Comparison of ENCODE assay signal across 9 mouse cellular contexts in genomic region chr11:52764461-52764893, GRCm38 (mm10). TPM values are rescaled to one million over a fixed set of nuclear protein-coding genes. Genes with fewer than 3 reads are reported as not detected.
DNase-seq lines count a peak whose midpoint lies in the region; ATAC-seq lines count a peak whose summit lies in the region.
"Had no signal": no experiment of that assay in that cellular context is flagged by ENCODE, and none has a peak within 500 bp of the region (broad histone marks: within the 10 kb centered on the region; RNA-seq: fewer than 3 reads in every experiment).

TSS of gene Fstl4 (plus strand) at chr11:52764634.

- no peaks in the 10 kb centered on the region for H3K36me3 ChIP-seq in heart, embryonic 10.5 days

- DNase-seq in heart, embryonic 10.5 days (ENCODE audit: low spot score), result peak; percentile 71
- no peak for DNase-seq in heart, adult 11 months
- DNase-seq in embryo, embryonic 10.5 days (ENCODE audit: low spot score), result peak; percentile 36
- peak; percentile 41 to 56 for DNase-seq in heart, postnatal 10 days
- DNase-seq in layer of hippocampus, adult 18-20 months (ENCODE audit: low spot score in 2 of 2), result peak in 1 of 2 experiments; percentile 45
- DNase-seq in lung, adult 18-20 months, result peak; percentile 35 to 54
- DNase-seq in retina, postnatal 1 day, result peak; percentile 73

- WGBS in heart, embryonic 10.5 days, result under 1% methylated on average over 44 of the region's 48 CpGs

- intact Hi-C loops in heart, postnatal 10 days (cut with DNase I), result loop anchor here (5.0 kb wide), 2 partner anchors 242 to 342 kb away; no protein-coding TSS in a partner anchor

- H3K4me1 ChIP-seq in heart, embryonic 10.5 days, result peaks cover 29% of the 10 kb centered on the region

- H3K27me3 ChIP-seq in heart, embryonic 10.5 days (ENCODE audit: insufficient read depth, poor library complexity, severe bottlenecking), result peaks cover 51% of the 10 kb centered on the region

- H3K27ac ChIP-seq in heart, embryonic 10.5 days, result peak within 1 kb of the TSS; percentile 86

- no peaks in the 10 kb centered on the region for H3K9me3 ChIP-seq in heart, embryonic 10.5 days

- no peak for ATAC-seq in monocyte, adult 5-6 weeks (replicated peaks; ENCODE audit: insufficient number of reproducible peaks, low FRiP score, low TSS enrichment, poor library complexity, severe bottlenecking)

- peak within 1 kb of the TSS; percentile 76 for H3K4me3 ChIP-seq in heart, embryonic 10.5 days

RNA-seq across cellular contexts. Expression of gene Fstl4, which starts in this region (rescaled TPM):
- polyA plus RNA-seq in heart, embryonic 10.5 days (2016; fragmentation: Nextera tagmentation; extraction: Ambion mirVana), result 7.3 and 15.0 TPM in 2 replicates
- total RNA-seq in heart, postnatal 10 days (2021), result 1 to 10 TPM; 7.7 to 8.5 TPM
- 10 to 100 TPM; 11.6 to 12.8 TPM for total RNA-seq in layer of hippocampus, adult 18-20 months (2021)
- total RNA-seq in monocyte, adult 5-6 weeks (2017), result not detected in 3 replicates
- total RNA-seq: MEL had no signal
